Mouse (Mus musculus): Measurements from ENCODE around the gene Bag3. TPM values are rescaled to one million over a fixed set of nuclear protein-coding genes. Genes with fewer than 3 reads are reported as not detected.

The Bag3 gene
- total and polyA plus RNA-seq, 3 experiments, result 148 to 296 (median 259) TPM

DNA sequence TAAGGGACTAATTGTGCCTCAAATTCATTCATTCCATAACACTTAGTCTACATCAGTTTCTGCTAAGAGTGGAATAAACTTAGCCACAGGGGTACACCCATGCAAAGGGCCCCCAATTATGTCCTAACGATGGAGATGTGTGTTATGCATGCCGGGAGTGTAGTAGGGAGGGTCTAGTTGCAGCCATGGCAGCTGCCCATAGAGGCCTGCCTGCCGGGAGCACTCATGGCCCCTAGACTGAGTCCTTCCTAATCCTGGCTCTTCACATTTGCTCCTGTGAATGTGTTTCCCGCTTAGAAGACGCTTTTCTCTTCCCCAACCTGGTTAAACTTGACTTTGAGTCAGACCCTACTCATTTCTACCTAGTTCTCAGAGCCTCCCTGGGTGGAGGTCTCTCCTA is 11.5 kb upstream of the Bag3 start:
- Histone ChIP-seq H3K27me3 (ENCODE audit: control insufficient read depth, insufficient read depth, low read length) (no peaks in the 10 kb centered on the region), H3K27ac (no peak overlapping the region), H3K79me2 (replicated peaks; ENCODE audit: control insufficient read depth, insufficient read depth, low read length) (no peaks in the 10 kb centered on the region), H3K9ac (ENCODE audit: low read depth, low read length) (no peak overlapping the region), H3K36me3 (ENCODE audit: control insufficient read depth, insufficient read depth, low read length) (no peaks in the 10 kb centered on the region), H3K4me1 (ENCODE audit: control insufficient read depth, insufficient read depth, low read length) (no peaks in the 10 kb centered on the region), H3K4me3 (no peak overlapping the region)
- intact Hi-C loops (cut with DNase I), result no loop called here
- DNase-seq, result no peak
- TF ChIP-seq EP300 (IDR thresholded peaks at IDR 0.05; ENCODE audit: insufficient read depth, low read depth, low read length) (no peak), CTCF (IDR thresholded peaks at IDR 0.05) (no peak), POLR2A (IDR thresholded peaks at IDR 0.05; ENCODE audit: insufficient read depth, low read depth, low read length) (no peak)
- 87% methylated on average over 5 of the region's 5 CpGs for WGBS

GRCm38 (mm10) chr7:128513512-128513911 is 9.9 kb upstream of the Bag3 start:
- Histone ChIP-seq H3K4me1 (ENCODE audit: control insufficient read depth, insufficient read depth, low read length) (no peaks in the 10 kb centered on the region), H3K36me3 (ENCODE audit: control insufficient read depth, insufficient read depth, low read length) (no peaks in the 10 kb centered on the region)

GRCm38 (mm10) chr7:128514341-128514740 is 9.1 kb upstream of the Bag3 start:
- Histone ChIP-seq H3K36me3 (ENCODE audit: control insufficient read depth, insufficient read depth, low read length) (no peaks in the 10 kb centered on the region), H3K9ac (ENCODE audit: low read depth, low read length) (no peak overlapping the region), H3K4me1 (ENCODE audit: control insufficient read depth, insufficient read depth, low read length) (no peaks in the 10 kb centered on the region), H3K4me3 (no peak overlapping the region), H3K79me2 (replicated peaks; ENCODE audit: control insufficient read depth, insufficient read depth, low read length) (no peaks in the 10 kb centered on the region), H3K27me3 (ENCODE audit: control insufficient read depth, insufficient read depth, low read length) (no peaks in the 10 kb centered on the region), H3K27ac (no peak overlapping the region)
- DNase-seq, result no peak
- TF ChIP-seq POLR2A (IDR thresholded peaks at IDR 0.05; ENCODE audit: insufficient read depth, low read depth, low read length), result no peak
- TF ChIP-seq CTCF (IDR thresholded peaks at IDR 0.05), result no peak
- no peak for TF ChIP-seq EP300 (IDR thresholded peaks at IDR 0.05; ENCODE audit: insufficient read depth, low read depth, low read length)
- WGBS, result 58% methylated on average over 4 of the region's 4 CpGs
- intact Hi-C loops (cut with DNase I), result no loop called here

More at GRCm38 (mm10) chr7:128513512-128513911, 9.9 kb upstream of the Bag3 start:
- TF ChIP-seq EP300 (IDR thresholded peaks at IDR 0.05; ENCODE audit: insufficient read depth, low read depth, low read length) (no peak), POLR2A (IDR thresholded peaks at IDR 0.05; ENCODE audit: insufficient read depth, low read depth, low read length) (no peak), CTCF (IDR thresholded peaks at IDR 0.05) (no peak)
- Histone ChIP-seq H3K4me3 (no peak overlapping the region), H3K79me2 (replicated peaks; ENCODE audit: control insufficient read depth, insufficient read depth, low read length) (no peaks in the 10 kb centered on the region), H3K9ac (ENCODE audit: low read depth, low read length) (no peak overlapping the region), H3K27me3 (ENCODE audit: control insufficient read depth, insufficient read depth, low read length) (no peaks in the 10 kb centered on the region), H3K27ac (no peak overlapping the region)
- DNase-seq, result no peak
- WGBS, result 79% methylated on average over 7 of the region's 7 CpGs
- intact Hi-C loops (cut with DNase I), result no loop called here

DNA sequence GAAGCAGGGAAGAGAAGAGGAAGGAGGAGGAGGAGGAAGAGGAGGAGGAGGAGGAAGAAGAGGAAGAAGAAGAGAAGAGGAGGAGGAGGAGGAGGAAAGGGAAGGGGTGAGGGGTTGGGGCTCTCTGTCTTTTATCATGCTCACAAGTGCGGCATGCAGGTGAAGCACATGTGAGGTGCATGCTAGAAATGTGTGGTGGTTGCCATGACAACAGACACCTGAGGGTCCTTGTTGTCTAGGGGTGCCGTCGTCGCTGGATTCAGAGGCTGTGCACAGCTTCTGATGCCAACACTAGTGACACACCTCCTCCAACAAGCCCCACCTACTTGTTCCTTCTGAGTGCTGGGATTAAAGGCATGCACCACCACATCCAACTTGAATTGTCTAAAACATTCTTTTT is 7.1 kb upstream of the Bag3 start:
- no peak for TF ChIP-seq POLR2A (IDR thresholded peaks at IDR 0.05; ENCODE audit: insufficient read depth, low read depth, low read length)
- no peak for TF ChIP-seq CTCF (IDR thresholded peaks at IDR 0.05)
- TF ChIP-seq EP300 (IDR thresholded peaks at IDR 0.05; ENCODE audit: insufficient read depth, low read depth, low read length), result no peak
- no peak for DNase-seq
- Histone ChIP-seq H3K27ac (no peak overlapping the region), H3K79me2 (replicated peaks; ENCODE audit: control insufficient read depth, insufficient read depth, low read length) (no peaks in the 10 kb centered on the region), H3K4me1 (ENCODE audit: control insufficient read depth, insufficient read depth, low read length) (no peaks in the 10 kb centered on the region), H3K4me3 (no peak overlapping the region), H3K27me3 (ENCODE audit: control insufficient read depth, insufficient read depth, low read length) (no peaks in the 10 kb centered on the region), H3K9ac (ENCODE audit: low read depth, low read length) (no peak overlapping the region), H3K36me3 (ENCODE audit: control insufficient read depth, insufficient read depth, low read length) (no peaks in the 10 kb centered on the region)
- 77% methylated on average over 4 of the region's 4 CpGs for WGBS
- intact Hi-C loops (cut with DNase I), result no loop called here

DNA sequence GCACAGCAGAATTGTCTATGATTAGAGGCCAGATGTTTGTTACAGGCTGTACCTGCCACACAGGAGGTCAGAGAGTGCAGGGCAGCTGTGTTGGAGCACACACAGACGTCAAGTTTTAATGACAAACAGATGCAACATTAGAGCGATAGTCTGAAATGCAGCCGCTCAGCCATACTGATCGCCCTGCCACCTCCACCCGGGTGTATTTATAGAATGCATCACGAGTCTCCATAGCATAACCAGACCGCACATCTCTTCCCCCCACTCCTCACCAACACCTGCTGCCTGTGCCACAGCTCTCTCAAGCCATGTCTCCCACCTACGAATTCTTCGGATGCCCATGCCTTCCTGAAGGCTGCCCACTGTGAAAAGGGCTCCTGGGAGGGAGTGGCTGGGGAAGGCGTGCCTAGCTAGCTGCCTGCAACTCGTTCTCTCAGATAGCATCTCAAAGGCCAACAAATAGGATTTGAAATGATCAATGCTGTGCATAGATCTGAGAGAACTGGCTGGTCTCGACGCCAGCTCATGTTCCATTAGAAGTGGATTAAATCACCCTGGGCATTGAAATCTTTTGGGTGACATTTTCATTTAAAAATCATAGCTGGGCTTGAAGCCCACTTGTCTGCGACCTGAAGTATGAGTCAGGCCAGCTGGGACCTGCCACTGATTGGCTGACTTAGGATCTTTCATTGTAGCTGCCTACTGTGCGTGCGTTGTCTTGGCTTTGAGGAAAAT is 3.9 kb upstream of the Bag3 start:
- no peak for DNase-seq
- TF ChIP-seq CTCF (IDR thresholded peaks at IDR 0.05) (no peak), EP300 (IDR thresholded peaks at IDR 0.05; ENCODE audit: insufficient read depth, low read depth, low read length) (no peak), POLR2A (IDR thresholded peaks at IDR 0.05; ENCODE audit: insufficient read depth, low read depth, low read length) (no peak)
- no peaks in the 10 kb centered on the region for H3K27me3 ChIP-seq (ENCODE audit: control insufficient read depth, insufficient read depth, low read length)
- no peak overlapping the region for H3K9ac ChIP-seq (ENCODE audit: low read depth, low read length)
- H3K36me3 ChIP-seq (ENCODE audit: control insufficient read depth, insufficient read depth, low read length), result no peaks in the 10 kb centered on the region
- H3K4me3 ChIP-seq, result no peak overlapping the region
- intact Hi-C loops (cut with DNase I), result loop anchor here (5.0 kb wide), 1 partner anchor 93 kb away; the partner anchor contains the start of gene Inpp5f
- 62% methylated on average over 16 of the region's 16 CpGs for WGBS
- H3K79me2 ChIP-seq (replicated peaks; ENCODE audit: control insufficient read depth, insufficient read depth, low read length), result no peaks in the 10 kb centered on the region
- no peaks in the 10 kb centered on the region for H3K4me1 ChIP-seq (ENCODE audit: control insufficient read depth, insufficient read depth, low read length)
- H3K27ac ChIP-seq, result no peak overlapping the region

GRCm38 (mm10) chr7:128523962-128524581 is 656 bp downstream of the Bag3 start:
- peak overlapping the region; percentile 94 for H3K9ac ChIP-seq (ENCODE audit: low read depth, low read length)
- peaks cover 8% of the 10 kb centered on the region for H3K4me1 ChIP-seq (ENCODE audit: control insufficient read depth, insufficient read depth, low read length)
- intact Hi-C loops (cut with DNase I), result loop anchor here (1.0 to 5.0 kb wide), 4 partner anchors 17 to 88 kb away; partner anchors contain the start of genes Inpp5f and Tial1
- H3K36me3 ChIP-seq (ENCODE audit: control insufficient read depth, insufficient read depth, low read length), result no peaks in the 10 kb centered on the region; the same call in 1 of the 2 replicates
- H3K27me3 ChIP-seq (ENCODE audit: control insufficient read depth, insufficient read depth, low read length), result no peaks in the 10 kb centered on the region
- H3K27ac ChIP-seq, result peak overlapping the region; percentile 100
- H3K4me3 ChIP-seq, result peak overlapping the region; percentile 98
- H3K79me2 ChIP-seq (replicated peaks; ENCODE audit: control insufficient read depth, insufficient read depth, low read length), result peaks cover 2% of the 10 kb centered on the region; the same call in 1 of the 2 replicates
- under 1% methylated on average over 50 of the region's 51 CpGs for WGBS
- TF ChIP-seq CTCF (IDR thresholded peaks at IDR 0.05) (no peak), POLR2A (IDR thresholded peaks at IDR 0.05; ENCODE audit: insufficient read depth, low read depth, low read length) (peak; percentile 55)
- peak; percentile 87 to 88 for DNase-seq
